Mouse (Mus musculus): Measurements from ENCODE around the gene Metrn.

The Metrn gene

DNA sequence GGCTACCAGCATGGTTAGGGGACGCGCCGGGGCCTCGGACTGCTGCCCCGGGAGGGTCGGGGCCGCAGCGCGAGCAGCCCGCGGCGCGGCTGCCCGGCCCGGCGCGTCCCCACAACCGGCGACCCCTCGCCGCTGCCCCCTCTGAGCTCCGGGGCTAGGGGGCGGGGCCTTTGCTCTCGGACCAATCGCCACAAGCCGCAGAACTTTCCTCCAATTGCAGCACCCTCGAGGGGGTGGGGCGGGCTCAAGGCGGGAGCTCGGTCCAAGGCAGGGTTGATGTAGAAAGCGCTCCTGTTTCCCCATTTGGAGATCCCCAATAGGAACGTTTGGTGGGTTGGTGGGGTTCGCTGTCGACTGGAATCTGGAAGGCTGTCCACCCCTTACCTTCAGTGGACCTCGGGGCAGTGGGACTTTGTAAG lies at the start of gene Metrn:
Gene Metrn, minus strand, starts transcription at position 186 of the 419 bp plus-strand sequence.
- peak in 1 of 2 experiments; percentile 63 for DNase-seq (ENCODE audit: low spot score in 2 of 2)

- peak; percentile 93 to 94 for DNase-seq (ENCODE audit: low spot score in 2 of 2)
Measured at GRCm38 (mm10) chr17:25844396-25844901, 47.5 kb upstream of the Metrn start, which contains the start of gene Rhot2. Gene Rhot2, minus strand, starts transcription at chr17:25844851.

DNA sequence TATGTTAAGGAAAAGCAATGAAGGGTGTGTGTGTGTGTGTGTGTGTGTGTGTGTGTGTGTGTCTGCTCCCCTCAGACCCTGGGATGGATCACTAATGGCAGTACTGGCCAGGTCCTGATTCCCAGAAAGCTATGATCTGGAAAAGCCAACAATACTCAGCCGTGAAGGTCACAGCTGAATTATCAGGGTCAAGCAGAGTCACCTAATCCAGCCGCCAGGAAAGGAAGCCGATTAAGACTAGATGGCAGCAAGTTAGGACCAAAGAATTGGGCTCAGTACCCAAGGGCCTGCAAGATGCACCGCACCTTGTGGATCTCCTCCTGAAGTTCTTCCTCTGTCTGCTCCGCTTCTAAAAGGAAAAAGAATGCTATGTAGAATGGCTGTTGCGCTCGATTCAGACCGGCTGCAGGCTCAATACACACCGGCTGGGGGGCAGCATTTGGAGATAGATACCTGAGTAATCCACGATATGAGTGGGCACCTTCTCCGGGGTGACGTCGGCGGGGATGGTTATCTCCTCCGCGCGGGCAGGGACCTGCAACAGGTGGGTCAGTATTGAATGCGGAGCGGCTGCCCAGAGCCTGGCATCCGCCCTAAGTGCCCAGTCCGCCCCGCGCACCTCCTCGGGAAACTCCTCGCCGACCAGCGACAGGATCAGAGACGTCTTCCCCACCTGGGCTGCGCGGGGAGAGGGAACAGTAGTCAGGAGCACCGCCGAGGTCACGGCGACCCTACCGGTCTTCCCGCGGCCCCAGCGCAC lies 46.9 kb upstream of the Metrn start:
- no peak for DNase-seq (ENCODE audit: low spot score in 2 of 2)

GRCm38 (mm10) chr17:25843122-25843521 lies 46.2 kb upstream of the Metrn start:
- DNase-seq (ENCODE audit: low spot score in 2 of 2): no peak

- DNase-seq (ENCODE audit: low spot score in 2 of 2): no peak
Measured at GRCm38 (mm10) chr17:25842509-25842908, 45.6 kb upstream of the Metrn start.

GRCm38 (mm10) chr17:25841117-25841880 lies 44.4 kb upstream of the Metrn start, which contains the start of gene Gm20683:
Gene Gm20683, minus strand, starts transcription at chr17:25841763.
- no peak for DNase-seq (ENCODE audit: low spot score in 2 of 2)

DNA sequence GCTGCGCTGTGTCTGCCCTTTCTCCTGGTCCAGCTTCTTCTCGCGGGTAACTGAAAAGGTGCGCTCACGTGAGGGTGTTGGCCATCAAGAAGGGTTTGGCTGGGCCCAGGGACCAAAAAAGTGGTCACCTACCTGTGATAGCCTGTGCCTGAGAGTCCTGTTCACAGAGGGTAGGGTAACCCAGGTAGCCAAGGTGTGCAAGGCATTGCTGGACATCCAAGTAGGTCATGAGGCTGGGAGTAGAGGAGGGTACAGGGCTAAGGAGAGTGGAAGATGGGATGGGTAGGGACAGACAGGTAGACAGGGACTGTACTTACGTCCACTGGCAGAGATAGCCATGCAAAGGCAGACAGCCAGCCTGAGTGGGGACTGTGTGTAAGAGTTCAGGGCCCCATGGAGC lies 43.6 kb upstream of the Metrn start:
- DNase-seq (ENCODE audit: low spot score in 2 of 2): no peak

- no peak for DNase-seq (ENCODE audit: low spot score in 2 of 2)
Measured at GRCm38 (mm10) chr17:25839455-25840235, 42.7 kb upstream of the Metrn start.

GRCm38 (mm10) chr17:25838904-25839303 lies 42.0 kb upstream of the Metrn start:
- DNase-seq (ENCODE audit: low spot score in 2 of 2): no peak

DNA sequence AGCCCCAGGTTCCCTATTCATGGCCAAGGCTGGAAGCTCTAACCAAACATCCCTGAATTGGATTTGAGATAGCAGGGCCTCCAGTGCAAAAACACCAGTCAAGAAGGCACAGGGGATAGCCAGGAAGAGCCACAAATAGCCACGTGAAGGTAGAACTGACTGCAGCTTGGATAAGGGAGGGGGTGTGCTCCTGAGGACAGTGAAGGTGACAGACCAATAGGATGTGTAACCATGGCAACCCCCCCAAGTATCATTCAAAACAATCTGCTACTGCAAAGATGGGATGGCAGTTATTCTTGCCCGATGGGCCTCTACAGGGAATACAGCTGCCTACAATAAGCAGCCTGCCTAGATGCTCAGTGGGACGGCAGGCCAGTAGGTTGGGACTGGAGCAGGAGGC lies 40.6 kb upstream of the Metrn start:
- no peak for DNase-seq (ENCODE audit: low spot score in 2 of 2)

DNA sequence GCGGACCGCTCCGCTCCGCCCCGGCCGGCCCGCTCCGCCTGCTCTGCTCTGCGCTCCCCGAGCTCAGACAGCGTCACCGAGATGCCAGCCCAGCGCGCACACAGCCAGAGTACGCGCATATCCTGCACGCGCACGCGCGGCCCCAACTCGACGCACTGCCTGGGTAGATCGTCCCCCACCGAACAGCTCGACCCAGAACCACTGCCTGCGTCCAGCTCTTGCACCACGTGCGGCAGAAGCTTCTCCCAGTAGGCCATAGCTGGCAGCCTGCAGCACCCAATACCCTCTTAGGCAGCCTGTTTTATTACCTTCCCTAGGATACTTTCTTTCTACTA lies 40.1 kb upstream of the Metrn start, which contains the start of gene Rhbdl1:
Gene Rhbdl1, minus strand, starts transcription at position 220 of the 335 bp plus-strand sequence.
- peak; percentile 86 to 87 for DNase-seq (ENCODE audit: low spot score in 2 of 2)

- no peak for DNase-seq (ENCODE audit: low spot score in 2 of 2)
Measured at GRCm38 (mm10) chr17:25836397-25837075, 39.6 kb upstream of the Metrn start.

GRCm38 (mm10) chr17:25835816-25836215 lies 38.9 kb upstream of the Metrn start:
- DNase-seq (ENCODE audit: low spot score in 2 of 2): no peak

DNA sequence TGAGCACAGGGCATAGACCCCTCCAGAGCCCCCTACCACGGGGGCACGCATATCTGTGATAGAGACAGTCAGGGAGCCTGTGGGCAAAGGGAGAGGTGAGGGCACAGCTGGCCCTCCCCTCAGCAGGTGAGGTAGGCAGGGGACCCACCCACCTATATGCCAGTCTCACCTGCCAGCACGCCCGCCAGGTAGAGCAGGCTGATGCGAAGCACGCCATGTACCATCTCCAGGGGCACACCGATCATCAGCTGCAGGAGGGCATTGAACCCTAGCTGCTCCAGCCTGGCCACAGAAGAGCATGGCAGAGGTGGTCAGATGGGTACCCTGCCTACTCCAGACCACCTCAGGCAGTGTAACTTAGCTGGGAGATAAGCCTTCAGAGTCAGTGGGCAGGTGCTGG lies 38.4 kb upstream of the Metrn start:
- no peak for DNase-seq (ENCODE audit: low spot score in 2 of 2)

DNA sequence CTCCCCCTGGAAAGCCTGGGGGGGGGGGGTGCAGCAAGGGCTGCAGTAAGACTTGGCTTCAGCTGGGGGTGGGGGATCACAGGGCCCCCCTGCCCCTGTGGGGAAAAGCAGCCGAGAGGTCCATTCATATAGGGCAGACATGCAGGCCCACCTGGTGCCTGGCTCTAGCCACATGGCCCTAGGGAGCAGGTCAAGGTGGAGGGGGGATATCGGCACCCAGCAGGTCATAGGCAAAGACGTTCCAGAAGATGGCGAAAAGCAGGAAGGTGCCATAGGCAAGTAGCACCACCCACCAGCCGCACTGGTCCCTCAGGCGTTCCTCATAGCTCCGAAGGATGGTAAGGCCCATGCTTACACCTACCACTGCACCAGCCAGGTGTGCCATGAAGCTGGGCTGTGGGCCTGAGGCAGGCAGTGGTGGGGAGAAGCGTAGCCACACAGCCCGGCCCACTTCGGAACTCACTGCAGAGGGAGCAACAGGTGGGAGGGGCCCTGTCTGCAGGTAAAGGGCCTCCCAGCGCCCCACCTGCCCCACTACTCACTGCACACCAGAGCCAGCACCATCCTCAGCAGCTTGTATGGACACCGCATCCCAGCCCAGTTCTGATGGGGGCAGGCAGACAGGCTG lies 37.8 kb upstream of the Metrn start:
- no peak for DNase-seq (ENCODE audit: low spot score in 2 of 2)

DNA sequence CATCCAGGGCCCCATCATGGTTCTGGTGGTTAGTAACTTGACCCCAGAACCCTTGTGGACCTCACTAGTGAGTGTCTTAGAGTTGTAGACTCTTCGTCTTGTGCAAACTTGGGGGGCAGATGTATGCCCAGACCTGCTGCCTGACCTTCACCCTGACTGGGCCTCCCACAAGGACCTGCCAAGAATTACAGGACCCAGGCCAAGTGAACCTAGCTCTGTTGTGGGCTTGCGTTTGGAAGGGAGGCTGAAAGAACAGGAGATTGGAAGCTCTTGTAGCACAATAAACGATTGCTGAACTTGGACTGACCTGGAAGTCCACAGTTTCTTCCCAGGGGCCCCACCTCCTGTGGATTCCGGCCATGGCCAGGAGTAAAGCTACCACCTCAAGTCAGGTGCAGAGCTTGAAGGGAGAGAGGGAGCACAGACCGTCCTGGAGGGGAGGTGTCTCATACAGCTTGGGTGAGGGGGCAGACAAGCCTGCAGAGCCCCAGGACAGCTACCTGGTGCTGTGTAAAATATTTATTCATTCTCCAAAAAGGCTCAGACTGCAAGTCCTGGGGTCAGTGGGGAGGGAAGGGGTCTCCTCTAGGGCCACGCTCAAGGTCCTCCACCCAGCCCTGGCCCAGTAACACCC lies 37.1 kb upstream of the Metrn start:
- DNase-seq (ENCODE audit: low spot score in 2 of 2): no peak

DNA sequence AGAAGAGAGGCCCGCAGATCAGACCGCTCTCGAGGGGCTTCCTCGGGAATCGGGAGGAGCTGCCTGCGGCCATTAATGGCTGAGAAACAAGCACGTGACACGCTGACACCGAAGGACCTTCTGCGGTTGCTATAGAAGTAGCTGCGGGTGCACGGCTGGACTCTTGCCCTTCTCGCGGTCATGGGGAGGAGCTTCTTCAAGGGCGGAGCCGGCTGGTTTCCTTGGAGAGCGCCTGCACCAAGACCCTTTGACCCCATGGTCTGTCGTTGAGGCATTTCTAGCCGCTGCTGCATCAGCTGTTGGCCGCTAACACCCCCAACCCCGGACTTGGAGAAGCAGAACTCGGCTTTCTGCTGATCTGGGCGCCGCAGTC lies 36.3 kb upstream of the Metrn start, which contains the start of gene Stub1:
Gene Stub1, minus strand, starts transcription at position 114 of the 373 bp plus-strand sequence.
- peak; percentile 79 to 83 for DNase-seq (ENCODE audit: low spot score in 2 of 2)

DNA sequence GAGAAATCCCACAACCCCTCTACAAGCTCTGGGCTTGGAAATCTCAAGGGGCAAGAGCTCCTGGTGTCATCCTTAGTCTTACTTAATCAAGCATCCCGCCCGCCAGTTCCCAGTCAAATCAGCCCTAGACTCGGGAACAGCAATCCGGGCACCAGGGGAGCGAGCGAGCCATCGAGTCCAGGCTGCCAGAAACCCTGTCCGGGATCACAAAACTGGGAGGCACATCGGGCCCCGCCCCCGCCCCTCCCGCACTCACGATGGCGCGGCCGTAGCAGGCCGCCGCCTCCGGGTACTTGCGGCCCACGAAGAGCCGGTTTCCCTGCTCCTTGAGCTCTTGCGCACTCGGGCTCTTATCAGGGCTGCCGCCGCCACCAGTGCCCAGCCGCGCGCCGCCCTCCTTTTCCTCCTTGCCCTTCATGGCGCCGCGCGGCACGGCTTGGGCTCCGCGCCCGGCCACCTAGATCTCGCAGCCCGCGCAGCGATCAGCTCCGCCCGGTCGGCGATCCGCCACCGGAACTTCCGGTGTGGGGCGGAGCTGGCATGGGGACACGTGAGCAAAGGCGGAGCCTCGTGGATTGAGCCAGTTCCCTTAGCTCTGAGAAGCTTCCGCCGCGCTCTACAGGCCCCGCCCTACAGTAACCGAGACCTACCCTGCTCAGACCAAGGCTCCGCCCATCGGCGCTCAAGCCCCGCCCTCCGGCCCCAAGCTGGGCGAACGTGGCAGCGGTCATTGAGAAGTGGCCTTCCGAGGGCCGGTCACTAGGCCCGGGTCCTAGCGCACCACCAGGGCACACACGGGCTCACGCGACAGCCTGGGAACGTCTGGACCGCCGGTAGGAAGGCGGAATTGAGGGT lies 35.7 kb upstream of the Metrn start:
- peak; percentile 98 to 99 for DNase-seq (ENCODE audit: low spot score in 2 of 2)
